In genomic region chr7:138075231-138075630, GRCm38 (mm10) we compare ENCODE assay signal across 12 mouse cellular contexts.
"Had no signal": no experiment of that assay in that cellular context is flagged by ENCODE, and none has a peak within 500 bp of the region (broad histone marks: within the 10 kb centered on the region; RNA-seq: fewer than 3 reads in every experiment).

No protein-coding gene starts in this region.

- H3K27ac ChIP-seq: intestine, embryonic 15.5 days; limb, embryonic 15.5 days; liver, embryonic 12.5 days; macrophage; neural tube, embryonic 12.5 days; stomach, postnatal 0 days had no signal

- H3K27me3 ChIP-seq: intestine, embryonic 15.5 days; limb, embryonic 15.5 days; liver, embryonic 12.5 days; neural tube, embryonic 12.5 days had no signal

- H3K4me3 ChIP-seq: intestine, embryonic 15.5 days; limb, embryonic 15.5 days; liver, embryonic 12.5 days; neural tube, embryonic 12.5 days had no signal

- DNase-seq: kidney, adult 2 months; kidney, postnatal 14 days; layer of hippocampus, adult 9-11 months; layer of hippocampus, postnatal 36 days; lung, embryonic 14.5 days; lung, postnatal 10 days had no signal

- H3K4me2 ChIP-seq: intestine, embryonic 15.5 days; limb, embryonic 15.5 days; liver, embryonic 12.5 days; lung, embryonic 14.5 days; neural tube, embryonic 12.5 days had no signal

- H3K9ac ChIP-seq: intestine, embryonic 15.5 days; limb, embryonic 15.5 days; liver, embryonic 12.5 days; lung, embryonic 14.5 days; neural tube, embryonic 12.5 days had no signal

- H3K36me3 ChIP-seq: intestine, embryonic 15.5 days; limb, embryonic 15.5 days; liver, embryonic 12.5 days; neural tube, embryonic 12.5 days had no signal

- H3K4me1 ChIP-seq: intestine, embryonic 15.5 days; limb, embryonic 15.5 days; liver, embryonic 12.5 days; neural tube, embryonic 12.5 days had no signal

- ATAC-seq: intestine, embryonic 15.5 days; liver, embryonic 12.5 days had no signal

- H3K9me3 ChIP-seq: intestine, embryonic 15.5 days; limb, embryonic 15.5 days; liver, embryonic 12.5 days; neural tube, embryonic 12.5 days had no signal
